Mouse (Mus musculus): Measurements from ENCODE around the gene Brd2. TPM values are rescaled to one million over a fixed set of nuclear protein-coding genes. Genes with fewer than 3 reads are reported as not detected.

Gene Brd2
- polyA plus RNA-seq, 1 experiment from 2014 or later, result 137 TPM

- Histone ChIP-seq H3K4me3 (no peak overlapping the region), H3K4me1 (replicated peaks) (no peaks in the 10 kb centered on the region), H3K9me3 (no peaks in the 10 kb centered on the region), H3K27me3 (no peaks in the 10 kb centered on the region), H3K36me3 (peaks cover 34% of the 10 kb centered on the region), H3K4me2 (no peak overlapping the region), H3K27ac (replicated peaks) (no peak overlapping the region), H3K9ac (no peak overlapping the region)
- no peak for ATAC-seq (ENCODE audit: low read depth)
- WGBS, result 88% methylated on average over 7 of the region's 7 CpGs
Measured at GRCm38 (mm10) chr17:34107109-34107867, 15.1 kb downstream of the Brd2 start.

- no peak for ATAC-seq (ENCODE audit: low read depth)
- Histone ChIP-seq H3K27ac (replicated peaks) (no peak overlapping the region), H3K4me3 (no peak overlapping the region), H3K27me3 (no peaks in the 10 kb centered on the region), H3K9me3 (no peaks in the 10 kb centered on the region), H3K4me2 (no peak overlapping the region), H3K36me3 (peaks cover 26% of the 10 kb centered on the region), H3K9ac (no peak overlapping the region), H3K4me1 (replicated peaks) (peaks cover 3% of the 10 kb centered on the region; the same call in 1 of the 2 replicates)
- WGBS, result 87% methylated on average over 7 of the region's 7 CpGs
Measured at GRCm38 (mm10) chr17:34106555-34106954, 15.9 kb downstream of the Brd2 start.

- no peak for ATAC-seq (ENCODE audit: low read depth)
- Histone ChIP-seq H3K4me2 (no peak overlapping the region), H3K36me3 (peaks cover 9% of the 10 kb centered on the region), H3K9ac (no peak overlapping the region), H3K27me3 (peaks cover 8% of the 10 kb centered on the region; the same call in 1 of the 2 replicates), H3K9me3 (no peaks in the 10 kb centered on the region), H3K4me3 (no peak overlapping the region), H3K27ac (replicated peaks) (no peak overlapping the region), H3K4me1 (replicated peaks) (peaks cover 5% of the 10 kb centered on the region; the same call in 1 of the 2 replicates)
- 89% methylated on average over 9 of the region's 9 CpGs for WGBS
Measured at GRCm38 (mm10) chr17:34104804-34105203, 17.6 kb downstream of the Brd2 start.

GRCm38 (mm10) chr17:34102831-34103230 lies 19.6 kb downstream of the Brd2 start:
- H3K27ac ChIP-seq (replicated peaks), result no peak overlapping the region
- 86% methylated on average over 6 of the region's 6 CpGs for WGBS
- no peak overlapping the region for H3K9ac ChIP-seq

GRCm38 (mm10) chr17:34101604-34102032 lies 20.8 kb downstream of the Brd2 start:
- no peak overlapping the region for H3K4me3 ChIP-seq

More at GRCm38 (mm10) chr17:34102831-34103230, 19.6 kb downstream of the Brd2 start:
- H3K4me2 ChIP-seq, result no peak overlapping the region
- ATAC-seq (ENCODE audit: low read depth), result no peak
- H3K27me3 ChIP-seq, result peaks cover 8% of the 10 kb centered on the region; the same call in 1 of the 2 replicates
- no peaks in the 10 kb centered on the region for H3K9me3 ChIP-seq
- no peaks in the 10 kb centered on the region for H3K36me3 ChIP-seq
- H3K4me1 ChIP-seq (replicated peaks), result peaks cover 10% of the 10 kb centered on the region; the same call in 1 of the 2 replicates
- no peak overlapping the region for H3K4me3 ChIP-seq

DNA sequence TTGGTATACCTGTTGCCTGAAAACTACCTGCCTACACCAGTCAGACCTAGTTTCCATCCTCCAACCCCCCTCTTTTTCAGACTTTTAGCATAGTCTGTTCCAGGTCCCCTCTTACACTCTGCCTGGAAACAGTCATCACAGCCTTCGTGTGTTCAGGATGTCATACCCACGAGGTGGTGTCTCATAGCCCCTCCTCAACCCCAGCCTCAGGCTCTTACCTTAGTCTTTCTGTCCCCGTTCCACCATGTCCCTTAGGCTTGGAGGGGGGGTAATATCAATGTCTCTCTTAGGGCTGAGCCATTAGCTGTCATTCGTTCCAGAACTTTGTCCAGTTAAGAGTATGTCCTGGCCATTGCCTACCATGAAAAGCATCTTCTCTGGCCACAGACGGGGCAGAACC lies 21.2 kb downstream of the Brd2 start:
- H3K4me1 ChIP-seq (replicated peaks), result peaks cover 10% of the 10 kb centered on the region; the same call in 1 of the 2 replicates
- peaks cover 8% of the 10 kb centered on the region; the same call in 1 of the 2 replicates for H3K27me3 ChIP-seq
- H3K4me3 ChIP-seq, result no peak overlapping the region
- H3K4me2 ChIP-seq, result no peak overlapping the region
- peak; percentile 54 for ATAC-seq (ENCODE audit: low read depth)
- H3K36me3 ChIP-seq, result no peaks in the 10 kb centered on the region
- no peak overlapping the region for H3K9ac ChIP-seq
- no peak overlapping the region for H3K27ac ChIP-seq (replicated peaks)
- 35% methylated on average over 5 of the region's 5 CpGs for WGBS
- H3K9me3 ChIP-seq, result no peaks in the 10 kb centered on the region

More at GRCm38 (mm10) chr17:34101604-34102032, 20.8 kb downstream of the Brd2 start:
- Histone ChIP-seq H3K27ac (replicated peaks) (no peak overlapping the region), H3K27me3 (peaks cover 8% of the 10 kb centered on the region; the same call in 1 of the 2 replicates), H3K4me1 (replicated peaks) (peaks cover 10% of the 10 kb centered on the region; the same call in 1 of the 2 replicates), H3K4me2 (peak overlapping the region; percentile 38), H3K9me3 (no peaks in the 10 kb centered on the region), H3K9ac (peak overlapping the region; percentile 50; the same call in 1 of the 2 replicates), H3K36me3 (no peaks in the 10 kb centered on the region)
- WGBS, result 6% methylated on average over 12 of the region's 12 CpGs
- ATAC-seq (ENCODE audit: low read depth), result peak; percentile 87

- peaks cover 10% of the 10 kb centered on the region; the same call in 1 of the 2 replicates for H3K4me1 ChIP-seq (replicated peaks)
- H3K9me3 ChIP-seq, result no peaks in the 10 kb centered on the region
- H3K27ac ChIP-seq (replicated peaks), result no peak overlapping the region
- H3K36me3 ChIP-seq, result no peaks in the 10 kb centered on the region
- H3K4me3 ChIP-seq, result no peak overlapping the region
- whole genome bisulfite sequencing, result 52% methylated on average over 5 of the region's 5 CpGs
- no peak overlapping the region for H3K4me2 ChIP-seq
- no peak for ATAC-seq (ENCODE audit: low read depth)
- H3K27me3 ChIP-seq, result peaks cover 8% of the 10 kb centered on the region; the same call in 1 of the 2 replicates
- H3K9ac ChIP-seq, result no peak overlapping the region
Measured at GRCm38 (mm10) chr17:34099531-34099930, 22.9 kb downstream of the Brd2 start.

DNA sequence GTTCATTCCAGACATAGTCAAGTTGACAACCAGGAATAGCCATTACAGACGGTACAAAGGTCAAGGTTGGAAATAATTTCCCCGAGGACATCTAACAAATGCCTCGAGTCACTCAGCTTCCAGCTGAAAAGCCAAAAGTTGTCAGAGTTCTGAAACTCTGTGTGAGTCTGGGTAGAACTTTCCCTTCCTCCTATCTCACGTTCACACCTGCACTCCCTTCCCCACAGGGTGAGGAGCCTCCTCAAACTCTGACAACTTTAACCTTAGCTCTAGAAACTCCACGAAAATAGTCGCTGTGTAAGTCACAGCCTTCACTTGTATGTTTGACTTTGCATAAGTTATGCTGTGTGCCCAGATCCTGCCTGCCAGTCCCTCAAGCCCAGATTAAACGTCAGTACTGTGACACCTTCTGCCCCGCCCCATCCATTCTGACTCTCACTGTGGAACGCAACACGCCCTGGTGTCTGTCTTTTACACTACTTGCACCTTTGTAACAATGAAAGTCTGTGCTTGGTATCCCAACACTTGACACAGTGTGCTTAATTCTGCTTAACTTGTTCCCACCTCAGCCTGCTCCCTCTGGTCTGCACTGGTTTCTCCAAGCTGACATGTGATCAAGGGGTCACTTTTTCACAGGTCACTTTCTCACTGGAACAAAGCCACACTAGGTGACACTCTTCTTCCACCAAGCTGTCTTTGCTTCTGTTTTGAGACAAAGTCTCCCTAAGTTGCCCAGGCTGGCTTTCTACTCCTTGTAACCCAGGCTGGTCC lies 23.5 kb downstream of the Brd2 start:
- Histone ChIP-seq H3K4me3 (no peak overlapping the region), H3K27ac (replicated peaks) (no peak overlapping the region), H3K9me3 (no peaks in the 10 kb centered on the region), H3K4me1 (replicated peaks) (peaks cover 10% of the 10 kb centered on the region; the same call in 1 of the 2 replicates), H3K36me3 (no peaks in the 10 kb centered on the region), H3K9ac (no peak overlapping the region), H3K27me3 (peaks cover 8% of the 10 kb centered on the region; the same call in 1 of the 2 replicates), H3K4me2 (no peak overlapping the region)
- 65% methylated on average over 10 of the region's 10 CpGs for WGBS
- no peak for ATAC-seq (ENCODE audit: low read depth)

DNA sequence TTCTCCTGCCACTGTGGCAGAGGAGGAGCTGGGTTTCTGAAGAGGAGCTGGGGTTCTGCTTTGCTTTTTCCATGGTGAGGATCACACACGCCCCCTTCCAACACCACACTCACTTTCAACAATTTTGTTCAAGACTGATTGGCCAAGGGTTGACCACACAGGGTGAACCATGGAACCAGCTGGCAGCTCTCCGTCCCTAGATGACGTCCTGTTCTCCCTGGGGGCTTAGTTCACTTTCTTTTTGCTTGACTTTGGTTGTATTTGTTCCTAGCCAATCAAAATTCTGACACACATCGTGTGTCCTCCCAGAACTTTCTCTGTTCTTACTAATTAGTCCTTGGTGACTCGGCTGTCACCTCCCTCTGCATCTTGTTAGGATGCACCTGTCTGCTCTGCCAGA lies 25.2 kb downstream of the Brd2 start:
- no peak overlapping the region for H3K4me2 ChIP-seq
- 71% methylated on average over 5 of the region's 5 CpGs for WGBS
- ATAC-seq (ENCODE audit: low read depth), result no peak
- H3K27me3 ChIP-seq, result peaks cover 8% of the 10 kb centered on the region; the same call in 1 of the 2 replicates
- no peak overlapping the region for H3K27ac ChIP-seq (replicated peaks)
- H3K4me1 ChIP-seq (replicated peaks), result peaks cover 10% of the 10 kb centered on the region; the same call in 1 of the 2 replicates
- no peak overlapping the region for H3K9ac ChIP-seq
- no peaks in the 10 kb centered on the region for H3K36me3 ChIP-seq
- no peak overlapping the region for H3K4me3 ChIP-seq
- no peaks in the 10 kb centered on the region for H3K9me3 ChIP-seq

DNA sequence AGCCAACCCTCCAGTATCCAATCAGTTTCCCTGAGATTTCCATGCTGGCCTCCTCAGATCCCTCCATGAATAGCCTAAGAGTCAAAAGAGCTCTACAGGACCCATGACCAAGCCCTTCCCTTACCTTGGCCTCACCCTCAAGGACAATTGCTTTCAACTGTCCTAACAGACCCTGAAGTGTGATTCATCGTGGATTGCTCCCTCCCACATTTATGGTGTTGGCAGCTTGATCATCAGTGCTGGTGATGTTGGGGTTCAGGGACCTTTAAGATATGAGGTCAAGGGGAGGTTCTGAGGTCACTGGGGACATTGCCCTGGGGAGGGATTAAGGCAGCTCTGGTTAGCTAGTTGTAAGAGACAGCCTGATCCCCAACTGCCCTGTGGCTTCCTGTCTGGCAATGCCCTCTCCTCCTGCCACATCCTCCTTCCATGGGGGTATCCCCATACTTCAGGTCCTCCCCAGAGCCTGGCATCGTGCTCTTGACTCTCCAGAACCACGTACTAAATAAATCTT lies 25.9 kb downstream of the Brd2 start:
- Histone ChIP-seq H3K4me3 (no peak overlapping the region), H3K4me2 (no peak overlapping the region), H3K9me3 (no peaks in the 10 kb centered on the region), H3K4me1 (replicated peaks) (0 out of 2 replicates have a peak, but pooled peaks cover 6% of the 10 kb centered on the region), H3K27ac (replicated peaks) (no peak overlapping the region), H3K36me3 (no peaks in the 10 kb centered on the region), H3K9ac (no peak overlapping the region), H3K27me3 (peaks cover 8% of the 10 kb centered on the region; the same call in 1 of the 2 replicates)
- 72% methylated on average over 3 of the region's 3 CpGs for WGBS
- no peak for ATAC-seq (ENCODE audit: low read depth)

- H3K27me3 ChIP-seq, result no peaks in the 10 kb centered on the region
- 90% methylated on average over 27 of the region's 27 CpGs for WGBS
- no peak for ATAC-seq (ENCODE audit: low read depth)
Measured at GRCm38 (mm10) chr17:34094283-34095035, 28.0 kb downstream of the Brd2 start.

More at GRCm38 (mm10) chr17:34094283-34095035, 28.0 kb downstream of the Brd2 start:
- no peaks in the 10 kb centered on the region for H3K36me3 ChIP-seq
- H3K9ac ChIP-seq, result no peak overlapping the region
- no peaks in the 10 kb centered on the region for H3K9me3 ChIP-seq
- H3K4me3 ChIP-seq, result no peak overlapping the region
- H3K27ac ChIP-seq (replicated peaks), result no peak overlapping the region
- 0 out of 2 replicates have a peak, but pooled peaks cover 1% of the 10 kb centered on the region for H3K4me1 ChIP-seq (replicated peaks)
- no peak overlapping the region for H3K4me2 ChIP-seq

Measured in neural tube, embryonic 13.5 days (tissue).